In genomic region chr4:154422431-154422913, GRCm38 (mm10) we compare ENCODE assay signal across 14 mouse cellular contexts.
DNase-seq lines count a peak whose midpoint lies in the region; ATAC-seq lines count a peak whose summit lies in the region.
"Had no signal": no experiment of that assay in that cellular context is flagged by ENCODE, and none has a peak within 500 bp of the region (broad histone marks: within the 10 kb centered on the region; RNA-seq: fewer than 3 reads in every experiment).

No protein-coding gene starts in this region.

- H3K4me1 ChIP-seq in heart, embryonic 14.5 days (ENCODE audit: control insufficient read depth in 2 of 2, insufficient read depth in 2 of 2, low read length in 2 of 2) = peaks cover 37 to 52% of the 10 kb centered on the region in 2 experiments
- peaks cover 33% of the 10 kb centered on the region for H3K4me1 ChIP-seq in hindbrain, embryonic 13.5 days (replicated peaks)
- H3K4me1 ChIP-seq in midbrain, embryonic 16.5 days (ENCODE audit: control insufficient read depth, insufficient read depth, low read length) = peaks cover 12% of the 10 kb centered on the region

- peaks cover 4% of the 10 kb centered on the region for H3K27me3 ChIP-seq in heart, embryonic 14.5 days (ENCODE audit: control insufficient read depth, insufficient read depth, low read length)
- H3K27me3 ChIP-seq in hindbrain, embryonic 13.5 days = peaks cover 55% of the 10 kb centered on the region
- H3K27me3 ChIP-seq in midbrain, embryonic 16.5 days (ENCODE audit: control insufficient read depth, insufficient read depth, low read depth, low read length) = peaks cover 2% of the 10 kb centered on the region; the same call in 1 of the 2 replicates

- ATAC-seq in heart, embryonic 14.5 days (ENCODE audit: insufficient number of reproducible peaks, insufficient read depth, low FRiP score, low read depth) = no peak
- no peak for ATAC-seq in hindbrain, embryonic 13.5 days (ENCODE audit: low FRiP score)
- no peak for ATAC-seq in midbrain, embryonic 16.5 days
- ATAC-seq: lung, postnatal 0 days had no signal

- peak overlapping the region; percentile 46; the same call in 1 of the 2 replicates for H3K9ac ChIP-seq in heart, embryonic 14.5 days (ENCODE audit: low read length)
- peak overlapping the region; percentile 24; the same call in 1 of the 2 replicates for H3K9ac ChIP-seq in hindbrain, embryonic 13.5 days
- peak overlapping the region; percentile 21; the same call in 1 of the 2 replicates for H3K9ac ChIP-seq in midbrain, embryonic 16.5 days (ENCODE audit: low read depth, low read length)
- H3K9ac ChIP-seq: heart, embryonic 15.5 days; kidney, embryonic 15.5 days; liver, embryonic 13.5 days had no signal

- WGBS in heart, embryonic 14.5 days = 7% methylated on average over 9 of the region's 10 CpGs
- WGBS in hindbrain, embryonic 13.5 days = 5% methylated on average over 10 of the region's 10 CpGs
- WGBS in midbrain, embryonic 16.5 days = 2% methylated on average over 10 of the region's 10 CpGs

- peaks cover 3% of the 10 kb centered on the region; the same call in 1 of the 2 replicates for H3K9me3 ChIP-seq in heart, embryonic 14.5 days (ENCODE audit: control insufficient read depth, low read length)
- H3K9me3 ChIP-seq in hindbrain, embryonic 13.5 days = no peaks in the 10 kb centered on the region
- no peaks in the 10 kb centered on the region for H3K9me3 ChIP-seq in midbrain, embryonic 16.5 days (replicated peaks; ENCODE audit: control insufficient read depth, low read length, poor library complexity, severe bottlenecking)
- H3K9me3 ChIP-seq: kidney, embryonic 15.5 days; liver, embryonic 13.5 days had no signal

- H3K27ac ChIP-seq in heart, embryonic 14.5 days (replicated peaks in 1 of 2; ENCODE audit: control insufficient read depth in 1 of 2, insufficient read depth in 1 of 2, low read depth in 2 of 2, low read length in 2 of 2) = peak overlapping the region in 1 of 2 experiments; percentile 47; a peak in 1 of 4 replicates
- no peak overlapping the region for H3K27ac ChIP-seq in hindbrain, embryonic 13.5 days
- no peak overlapping the region for H3K27ac ChIP-seq in midbrain, embryonic 16.5 days (ENCODE audit: low read length)
- H3K27ac ChIP-seq: heart, embryonic 15.5 days; kidney, embryonic 15.5 days; liver, embryonic 13.5 days had no signal

- H3K36me3 ChIP-seq in heart, embryonic 14.5 days (ENCODE audit: control insufficient read depth, insufficient read depth, low read length) = no peaks in the 10 kb centered on the region
- no peaks in the 10 kb centered on the region for H3K36me3 ChIP-seq in hindbrain, embryonic 13.5 days
- no peaks in the 10 kb centered on the region for H3K36me3 ChIP-seq in midbrain, embryonic 16.5 days (ENCODE audit: control insufficient read depth, insufficient read depth, low read length)
- H3K36me3 ChIP-seq: heart, embryonic 15.5 days; kidney, embryonic 15.5 days; liver, embryonic 13.5 days had no signal

- H3K4me3 ChIP-seq in heart, embryonic 14.5 days (ENCODE audit: control insufficient read depth in 1 of 2, insufficient read depth in 1 of 2, low read depth in 1 of 2, low read length in 2 of 2) = no peak overlapping the region
- H3K4me3 ChIP-seq in hindbrain, embryonic 13.5 days = no peak overlapping the region
- H3K4me3 ChIP-seq in midbrain, embryonic 16.5 days (ENCODE audit: low read depth, low read length) = no peak overlapping the region
- H3K4me3 ChIP-seq: heart, embryonic 15.5 days; kidney, embryonic 15.5 days; liver, embryonic 13.5 days had no signal

- no peak overlapping the region for H3K4me2 ChIP-seq in heart, embryonic 14.5 days (ENCODE audit: low read length)
- H3K4me2 ChIP-seq in hindbrain, embryonic 13.5 days = 0 out of 2 replicates have a peak overlapping the region, but pooled peaks have one; percentile 15
- no peak overlapping the region for H3K4me2 ChIP-seq in midbrain, embryonic 16.5 days (ENCODE audit: low read length)
- H3K4me2 ChIP-seq: heart, embryonic 15.5 days; kidney, embryonic 15.5 days; liver, embryonic 13.5 days had no signal

- no peak for DNase-seq in heart, adult 11 months
- peak; percentile 64 for DNase-seq in embryo, embryonic 9.5 days (ENCODE audit: extremely low spot score)
- DNase-seq in cerebellum, postnatal 14 days = no peak
- no peak for DNase-seq in adrenal gland, adult 8-10 months
- no peak for DNase-seq in right cerebral cortex, postnatal 25 days
- DNase-seq: cerebellum, postnatal 25 days; liver, embryonic 13.5 days; thymus, postnatal 25 days had no signal
